Mouse (Mus musculus) frontal cortex, adult 2 months (tissue): ENCODE measurements around the gene Slc28a1. TPM values are rescaled to one million over a fixed set of nuclear protein-coding genes. Genes with fewer than 3 reads are reported as not detected.

Experiments
- DNase-seq, 2 experiments: peaks; one replicate each; pipeline ENCODE4 v3.0.0; 2022; ENCODE audit warnings: low spot score in 1 of 2; ENCODE audit errors: extremely low spot score in 1 of 2
- polyA plus RNA-seq: library from polyadenylated mRNA; depleted of rRNA; stranded (reverse); fragments of >200 nt; gene quantifications from 2 replicates; pipeline ENCODE4 v1.2.3, GENCODE M21; 2012; rRNA removed

Gene Slc28a1
- polyA plus RNA-seq, 1 experiment, result 0.42 TPM

GRCm38 (mm10) chr7:81209979-81210685, 95.5 kb downstream of the Slc28a1 start:
- DNase-seq, result no peak

- no peak for DNase-seq
Observed at GRCm38 (mm10) chr7:81211760-81212159, 97.2 kb downstream of the Slc28a1 start.

DNA sequence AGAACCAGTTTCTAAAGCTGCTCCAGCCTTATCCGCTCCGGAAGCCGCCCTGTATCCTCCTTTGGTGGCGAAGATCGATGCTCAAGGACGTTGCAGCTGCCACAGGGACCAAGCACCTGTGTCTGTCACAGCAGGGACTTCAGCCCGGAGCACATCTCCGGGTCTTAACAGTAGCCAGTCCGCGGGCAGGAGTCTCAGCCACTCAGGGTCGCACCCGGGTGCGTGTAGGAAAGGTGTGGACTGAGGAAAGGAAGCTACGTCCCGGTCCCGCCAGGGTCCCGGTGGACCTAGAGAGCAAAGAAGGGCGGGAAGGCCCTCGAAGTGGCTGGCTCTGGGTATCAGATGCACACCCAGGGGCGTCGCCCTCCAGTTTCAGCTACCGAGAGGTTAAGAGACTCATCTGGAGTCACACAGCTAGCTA, 97.7 kb downstream of the Slc28a1 start:
- DNase-seq, result peak in 1 of 2 experiments; percentile 6

DNA sequence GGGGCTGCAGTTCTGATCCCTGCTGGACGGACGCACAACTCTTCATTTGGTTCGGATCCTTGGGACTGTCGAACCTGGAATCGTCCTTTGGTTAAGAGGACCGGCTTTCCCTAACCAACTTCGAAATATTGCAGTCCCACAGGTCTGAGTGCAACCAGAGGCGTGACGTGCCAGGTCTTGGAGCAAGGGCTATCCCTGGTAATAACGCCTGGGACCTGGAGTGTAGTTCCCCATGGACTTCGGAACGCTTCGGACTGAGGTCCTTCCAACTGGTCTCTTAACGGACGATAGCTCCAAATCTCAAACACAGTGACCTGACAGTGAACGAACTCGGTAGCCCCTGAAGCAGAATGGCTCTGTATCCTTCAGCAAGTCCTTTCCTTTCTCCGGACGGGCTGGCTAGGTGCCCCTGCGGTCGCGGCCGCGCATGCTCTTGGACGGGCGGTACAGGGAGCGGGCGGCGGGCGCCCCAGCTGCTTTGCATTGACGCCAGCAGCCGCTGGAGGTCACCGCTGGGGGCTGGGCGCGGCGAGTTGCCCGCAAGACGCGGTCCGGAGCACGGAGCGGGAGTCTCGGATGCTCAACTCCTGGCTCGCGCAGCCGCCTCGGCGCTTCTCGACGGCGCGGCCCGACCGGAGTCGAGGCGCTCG, 98.2 kb downstream of the Slc28a1 start:
- DNase-seq, result peak; percentile 49 to 79

- peak in 1 of 2 experiments; percentile 13 for DNase-seq
Observed at GRCm38 (mm10) chr7:81213347-81214152, 99.0 kb downstream of the Slc28a1 start, which contains the start of gene Pde8a. Gene Pde8a (plus strand): TSS chr7:81213596.

- DNase-seq, result no peak
Observed at GRCm38 (mm10) chr7:81214153-81214907, 99.7 kb downstream of the Slc28a1 start.

GRCm38 (mm10) chr7:81215950-81216349, 101.4 kb downstream of the Slc28a1 start:
- DNase-seq, result no peak

DNA sequence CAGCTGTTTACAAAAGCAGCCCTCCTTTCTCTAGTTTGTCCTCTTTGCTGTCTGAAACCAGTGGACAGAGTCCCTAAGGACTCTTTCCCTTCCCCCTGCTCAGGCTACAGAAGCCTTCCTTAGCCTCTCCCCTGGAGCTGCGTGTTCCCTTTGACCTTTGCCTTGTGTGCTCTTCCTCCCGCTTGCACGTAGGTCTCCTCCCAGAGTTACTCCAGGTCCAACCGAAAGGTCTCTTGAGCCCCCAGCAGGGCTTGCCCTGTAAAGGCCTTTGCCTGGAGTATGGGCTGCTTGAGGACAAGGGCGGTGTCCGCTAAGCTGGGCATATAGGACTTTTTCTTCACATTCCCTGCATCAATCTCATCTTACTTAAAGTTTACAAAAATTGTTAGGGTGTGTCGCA, 104.7 kb downstream of the Slc28a1 start:
- DNase-seq, result no peak

Other genes with a start within 250 kb of the Slc28a1 start
- 28.0 and 28.9 TPM in 2 replicates for gene Wdr73, start 213.5 kb upstream of the Slc28a1 start, polyA plus RNA-seq
- gene Nmb, start 209.7 kb upstream of the Slc28a1 start, polyA plus RNA-seq, result 74.1 and 95.3 TPM in 2 replicates
- 59.8 and 60.6 TPM in 2 replicates for gene Sec11a, start 167.0 kb upstream of the Slc28a1 start, polyA plus RNA-seq
- 14.1 and 16.6 TPM in 2 replicates for gene Zfp592, start 121.1 kb upstream of the Slc28a1 start, polyA plus RNA-seq
- gene Alpk3, start 57.2 kb upstream of the Slc28a1 start, polyA plus RNA-seq, result 0.59 and 0.60 TPM in 2 replicates
- gene Pde8a, start 98.8 kb downstream of the Slc28a1 start, polyA plus RNA-seq, result 9.5 and 10.0 TPM in 2 replicates
- 733 and 938 TPM in 2 replicates for gene Rps17, start 230.5 kb downstream of the Slc28a1 start, polyA plus RNA-seq